Mouse (Mus musculus): ENCODE measurements around the gene 1190007I07Rik. TPM values are rescaled to one million over a fixed set of nuclear protein-coding genes. Genes with fewer than 3 reads are reported as not detected.

1190007I07Rik gene
- 45.1 and 54.3 TPM in 2 replicates for polyA plus RNA-seq (2016; fragmentation: Nextera tagmentation; extraction: Ambion mirVana)

DNA sequence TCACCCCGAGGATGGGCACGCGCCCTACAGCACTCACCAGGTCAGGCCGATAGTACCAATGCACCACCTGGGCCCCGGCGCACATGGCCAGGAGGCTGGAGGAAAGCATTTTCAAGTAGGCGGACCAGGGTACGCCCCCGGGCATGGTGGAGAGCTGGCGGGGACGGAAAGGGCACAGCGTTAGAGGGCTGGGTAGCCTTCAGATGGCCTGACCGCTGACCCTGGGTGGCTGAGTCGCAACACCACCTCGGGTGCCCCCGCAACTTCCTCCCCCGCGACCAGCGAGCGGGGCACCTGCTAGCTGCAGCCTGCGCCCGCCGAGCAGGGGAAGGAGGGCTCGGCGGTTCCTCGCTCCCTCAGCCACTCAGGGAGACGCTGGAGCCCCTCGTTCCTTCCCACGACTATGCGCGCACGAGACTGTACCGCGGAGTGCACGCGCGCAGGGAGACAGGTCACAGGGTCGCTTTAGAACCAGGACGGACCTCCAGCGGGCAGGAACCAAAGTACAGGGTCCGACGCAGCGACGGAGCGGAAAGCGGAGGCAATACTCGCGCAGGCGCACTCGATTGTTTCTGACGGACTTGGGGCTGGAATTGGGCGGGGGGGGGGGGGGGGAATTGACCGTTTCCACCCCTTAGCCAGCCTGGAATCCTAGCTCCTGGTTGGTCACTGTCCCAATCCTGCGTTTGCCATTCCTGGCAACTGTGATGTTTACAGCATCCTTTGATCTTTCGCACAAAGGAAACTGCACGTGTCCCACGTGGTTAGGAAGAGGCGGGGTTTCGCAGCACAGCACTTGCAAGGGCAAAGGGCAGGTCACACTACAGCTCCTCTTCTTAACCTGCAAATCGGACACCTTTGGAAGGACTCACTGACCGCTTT is at the start of gene 1190007I07Rik:
Gene 1190007I07Rik (minus strand): TSS at position 558 of the 882 bp plus-strand sequence.
- H3K4me1 ChIP-seq (replicated peaks): peaks cover 5% of the 10 kb centered on the region; the same call in 1 of the 2 replicates
- peaks cover 6% of the 10 kb centered on the region; the same call in 1 of the 2 replicates for H3K36me3 ChIP-seq
- peak within 1 kb of the TSS; percentile 62 for H3K4me2 ChIP-seq
- peak; percentile 77 for ATAC-seq (ENCODE audit: insufficient number of reproducible peaks, insufficient read depth, low FRiP score, low TSS enrichment, low read depth)
- H3K4me3 ChIP-seq (replicated peaks): peak within 1 kb of the TSS; percentile 68
- peak within 1 kb of the TSS; percentile 72 for H3K9ac ChIP-seq (replicated peaks)
- peak within 1 kb of the TSS; percentile 81 for H3K27ac ChIP-seq
- H3K27me3 ChIP-seq: no peaks in the 10 kb centered on the region
- WGBS: under 1% methylated on average over 59 of the region's 61 CpGs
- no peaks in the 10 kb centered on the region for H3K9me3 ChIP-seq

DNA sequence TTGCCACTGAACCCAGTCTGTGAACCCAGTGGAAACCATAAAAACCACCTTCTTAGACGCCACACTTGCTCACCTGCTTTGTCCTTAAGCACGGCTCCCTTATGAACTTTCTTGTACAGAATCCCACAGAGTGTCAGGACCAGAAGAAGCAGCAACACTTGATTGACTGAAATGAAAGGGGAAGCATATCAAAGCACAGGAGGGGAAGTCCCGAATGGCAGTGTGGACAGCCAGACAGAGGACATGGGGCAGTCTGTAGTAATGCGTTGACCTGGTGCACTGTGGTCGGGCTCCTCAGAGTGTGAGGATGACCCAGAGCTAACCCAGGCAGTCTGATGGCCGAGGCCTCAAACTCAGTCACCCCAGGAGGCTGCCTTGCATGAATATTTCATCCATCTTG is 47.2 kb upstream of the 1190007I07Rik start:
- Histone ChIP-seq H3K4me3 (replicated peaks) (no peak overlapping the region), H3K9ac (replicated peaks) (no peak overlapping the region), H3K36me3 (peaks cover 4% of the 10 kb centered on the region; the same call in 1 of the 2 replicates), H3K4me1 (replicated peaks) (no peaks in the 10 kb centered on the region), H3K9me3 (no peaks in the 10 kb centered on the region), H3K27ac (no peak overlapping the region), H3K4me2 (no peak overlapping the region), H3K27me3 (no peaks in the 10 kb centered on the region)
- WGBS: 77% methylated on average over 6 of the region's 6 CpGs
- no peak for ATAC-seq (ENCODE audit: insufficient number of reproducible peaks, insufficient read depth, low FRiP score, low TSS enrichment, low read depth)

DNA sequence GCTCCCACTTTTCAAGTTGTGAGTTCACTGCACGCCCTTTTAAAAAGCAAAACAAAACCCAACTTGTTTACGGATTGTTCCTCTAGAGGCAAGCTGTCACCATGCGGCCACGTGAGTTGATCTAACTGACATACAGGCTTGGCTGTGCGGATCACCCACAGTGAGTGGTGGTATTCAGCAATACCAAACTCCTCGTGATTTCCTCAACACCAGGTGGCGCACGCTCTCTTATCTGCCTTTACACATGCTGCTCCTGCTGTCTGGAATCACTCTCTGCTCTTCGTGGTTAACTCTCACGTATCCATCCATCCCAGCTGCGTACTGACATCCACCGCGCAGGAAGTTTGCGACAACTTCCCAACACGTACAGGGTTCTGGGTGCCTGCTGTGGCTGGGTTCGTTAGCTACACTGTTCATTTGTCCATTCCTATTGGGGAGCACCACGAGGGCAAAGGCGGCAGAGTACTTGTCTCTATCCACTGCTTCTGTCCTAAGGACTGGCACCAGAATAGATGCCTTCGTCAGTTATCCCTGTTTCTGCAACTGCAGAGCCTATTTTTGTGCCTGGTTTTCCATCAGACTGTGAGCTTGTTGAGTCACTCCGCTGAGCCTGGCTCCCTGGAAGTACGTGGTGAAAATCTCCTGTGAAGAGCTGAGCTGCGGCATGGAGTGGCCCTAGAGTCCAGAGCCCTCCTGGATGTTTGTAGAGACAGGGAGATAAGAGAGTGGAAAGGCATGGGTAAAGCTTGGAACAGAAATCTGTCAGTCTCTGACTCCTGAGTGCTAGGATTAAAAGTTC is 43.6 kb upstream of the 1190007I07Rik start:
- ATAC-seq (ENCODE audit: insufficient number of reproducible peaks, insufficient read depth, low FRiP score, low TSS enrichment, low read depth): peak; percentile 86
- no peak overlapping the region for H3K27ac ChIP-seq
- peaks cover 4% of the 10 kb centered on the region; the same call in 1 of the 2 replicates for H3K36me3 ChIP-seq
- H3K4me1 ChIP-seq (replicated peaks): no peaks in the 10 kb centered on the region
- H3K9ac ChIP-seq (replicated peaks): 0 out of 2 replicates have a peak overlapping the region, but pooled peaks have one; percentile 4
- H3K4me3 ChIP-seq (replicated peaks): 0 out of 2 replicates have a peak overlapping the region, but pooled peaks have one; percentile 15
- H3K9me3 ChIP-seq: no peaks in the 10 kb centered on the region
- no peaks in the 10 kb centered on the region for H3K27me3 ChIP-seq
- H3K4me2 ChIP-seq: peak overlapping the region; percentile 45
- WGBS: 23% methylated on average over 22 of the region's 22 CpGs

DNA sequence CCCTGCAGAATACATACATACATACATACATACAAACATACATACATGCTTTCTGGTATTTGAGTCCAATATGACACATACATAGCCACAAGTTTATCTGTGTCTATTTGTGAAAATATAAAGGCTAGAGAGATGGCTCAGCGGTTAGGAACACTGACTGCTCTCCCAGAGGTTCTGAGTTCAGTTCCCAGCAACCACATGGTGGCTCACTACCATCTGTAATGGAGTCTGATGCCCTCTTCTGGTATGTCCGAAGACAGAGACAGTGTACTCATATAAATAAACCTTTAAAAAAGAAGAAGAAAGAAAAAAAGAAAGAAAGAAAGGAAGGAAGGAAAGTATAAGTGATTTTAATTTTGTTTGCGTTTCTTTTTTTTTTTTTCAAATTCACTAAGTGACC is 42.9 kb upstream of the 1190007I07Rik start:
- Histone ChIP-seq H3K36me3 (peaks cover 4% of the 10 kb centered on the region; the same call in 1 of the 2 replicates), H3K4me2 (no peak overlapping the region), H3K9me3 (no peaks in the 10 kb centered on the region), H3K27ac (no peak overlapping the region), H3K4me3 (replicated peaks) (no peak overlapping the region), H3K4me1 (replicated peaks) (no peaks in the 10 kb centered on the region), H3K9ac (replicated peaks) (no peak overlapping the region), H3K27me3 (no peaks in the 10 kb centered on the region)
- WGBS: 61% methylated on average over 3 of the region's 3 CpGs
- no peak for ATAC-seq (ENCODE audit: insufficient number of reproducible peaks, insufficient read depth, low FRiP score, low TSS enrichment, low read depth)

DNA sequence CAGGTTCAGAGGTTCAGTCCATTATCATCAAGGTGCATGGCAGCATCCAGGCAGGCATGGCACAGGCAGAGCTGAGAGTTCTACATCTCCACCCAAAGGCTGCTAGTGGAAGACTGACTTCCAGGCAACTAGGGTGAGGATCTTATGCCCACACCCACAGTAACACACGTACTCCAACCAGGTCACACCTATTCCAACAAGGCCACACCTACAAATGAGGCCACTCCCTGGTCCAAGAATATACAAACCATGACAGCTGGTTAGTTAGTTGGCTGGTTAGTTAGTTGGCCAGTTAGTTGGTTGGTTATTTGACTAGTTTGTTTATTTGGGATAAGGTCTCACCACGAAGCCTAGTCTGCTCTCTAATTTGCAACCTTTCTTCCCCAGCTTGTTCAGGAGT is 40.3 kb upstream of the 1190007I07Rik start:
- no peak overlapping the region for H3K9ac ChIP-seq (replicated peaks)
- ATAC-seq (ENCODE audit: insufficient number of reproducible peaks, insufficient read depth, low FRiP score, low TSS enrichment, low read depth): no peak
- no peak overlapping the region for H3K4me3 ChIP-seq (replicated peaks)
- H3K27ac ChIP-seq: no peak overlapping the region
- H3K9me3 ChIP-seq: no peaks in the 10 kb centered on the region
- no peaks in the 10 kb centered on the region for H3K4me1 ChIP-seq (replicated peaks)
- H3K36me3 ChIP-seq: no peaks in the 10 kb centered on the region
- no peak overlapping the region for H3K4me2 ChIP-seq
- 84% methylated on average over 2 of the region's 2 CpGs for WGBS
- H3K27me3 ChIP-seq: no peaks in the 10 kb centered on the region

DNA sequence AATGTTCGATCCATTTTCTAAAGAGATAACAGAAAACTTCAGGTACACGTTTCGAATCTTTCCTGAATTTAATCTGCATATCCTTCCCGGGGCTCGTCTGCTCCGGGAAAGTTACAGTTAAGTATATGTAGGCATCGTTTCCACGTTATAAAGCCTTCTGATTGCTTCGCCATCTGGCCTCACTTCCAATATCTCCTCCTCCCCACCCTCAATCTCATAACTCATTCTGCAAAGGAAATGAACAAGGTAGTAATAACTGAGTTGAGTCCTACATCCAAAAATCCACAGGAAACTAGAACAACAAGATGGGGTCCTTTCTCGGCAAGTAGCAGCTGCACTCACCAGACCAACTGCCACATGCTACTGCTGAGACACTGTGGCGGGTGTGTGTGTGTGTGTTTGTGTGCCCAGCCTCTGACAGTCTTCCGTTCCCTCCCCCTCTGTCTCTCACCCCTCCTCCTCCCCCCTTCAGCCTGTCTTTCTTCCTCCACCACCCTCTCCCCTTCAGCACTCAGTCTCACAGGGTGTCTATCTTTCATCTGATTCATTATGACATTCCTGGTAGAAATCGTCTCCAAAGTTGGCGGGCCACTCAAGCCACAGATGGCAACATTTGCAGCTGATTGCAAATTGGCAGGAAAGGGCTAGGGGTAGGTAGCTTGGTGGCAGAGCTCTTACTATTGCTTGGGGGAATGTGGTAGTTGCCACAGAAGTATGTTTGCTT is 39.4 kb upstream of the 1190007I07Rik start:
- no peak overlapping the region for H3K4me3 ChIP-seq (replicated peaks)
- no peak for ATAC-seq (ENCODE audit: insufficient number of reproducible peaks, insufficient read depth, low FRiP score, low TSS enrichment, low read depth)
- peak overlapping the region; percentile 23; the same call in 1 of the 2 replicates for H3K27ac ChIP-seq
- no peaks in the 10 kb centered on the region for H3K4me1 ChIP-seq (replicated peaks)
- WGBS: 67% methylated on average over 14 of the region's 14 CpGs
- H3K36me3 ChIP-seq: no peaks in the 10 kb centered on the region
- no peaks in the 10 kb centered on the region for H3K27me3 ChIP-seq
- H3K9me3 ChIP-seq: no peaks in the 10 kb centered on the region
- H3K4me2 ChIP-seq: no peak overlapping the region
- no peak overlapping the region for H3K9ac ChIP-seq (replicated peaks)

DNA sequence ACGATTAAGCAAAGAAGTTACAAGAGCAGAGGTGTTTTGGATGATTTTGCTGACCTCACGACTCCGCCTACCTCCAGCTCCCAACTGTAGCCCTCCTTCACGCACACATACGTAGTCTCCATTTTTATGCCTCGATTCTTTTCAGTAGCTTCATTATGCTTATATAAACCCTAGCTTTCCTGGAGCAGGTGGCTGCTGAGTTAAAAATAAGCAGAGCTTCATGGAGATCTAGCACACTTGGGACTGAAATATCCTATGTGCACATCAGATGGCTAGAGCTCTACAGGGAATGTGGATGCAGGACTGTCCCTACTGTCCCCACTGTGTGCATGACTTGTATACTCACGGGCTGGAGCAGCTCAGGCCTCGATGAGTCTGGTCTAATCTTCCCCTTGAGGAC is 38.8 kb upstream of the 1190007I07Rik start:
- no peak overlapping the region for H3K27ac ChIP-seq
- H3K9me3 ChIP-seq: no peaks in the 10 kb centered on the region
- 80% methylated on average over 8 of the region's 8 CpGs for WGBS
- H3K4me3 ChIP-seq (replicated peaks): no peak overlapping the region
- no peaks in the 10 kb centered on the region for H3K36me3 ChIP-seq
- H3K4me2 ChIP-seq: no peak overlapping the region
- no peaks in the 10 kb centered on the region for H3K27me3 ChIP-seq
- H3K9ac ChIP-seq (replicated peaks): no peak overlapping the region
- no peaks in the 10 kb centered on the region for H3K4me1 ChIP-seq (replicated peaks)
- no peak for ATAC-seq (ENCODE audit: insufficient number of reproducible peaks, insufficient read depth, low FRiP score, low TSS enrichment, low read depth)

DNA sequence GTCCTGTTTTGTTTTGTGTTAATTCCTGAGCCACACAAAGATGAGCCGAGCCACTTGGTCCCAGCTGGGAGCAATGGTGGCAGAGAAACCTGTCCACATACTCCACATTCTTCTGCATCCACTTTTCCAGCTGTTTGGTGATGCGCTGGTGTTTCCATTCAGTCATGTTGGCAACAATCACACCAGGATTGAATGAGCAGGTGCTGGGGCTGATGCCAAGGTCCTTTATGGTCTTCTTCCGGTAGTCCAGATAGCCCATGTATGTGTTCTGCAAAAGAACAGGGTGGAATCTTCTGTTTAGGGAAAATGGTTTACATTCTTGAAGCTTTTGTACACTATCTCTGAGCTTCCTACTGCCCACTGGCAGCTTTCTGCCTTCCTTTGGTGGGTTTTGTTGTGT is 31.6 kb upstream of the 1190007I07Rik start:
- no peak overlapping the region for H3K4me2 ChIP-seq
- no peak overlapping the region for H3K4me3 ChIP-seq (replicated peaks)
- H3K9me3 ChIP-seq: no peaks in the 10 kb centered on the region
- H3K27ac ChIP-seq: no peak overlapping the region
- H3K9ac ChIP-seq (replicated peaks): no peak overlapping the region
- WGBS: 91% methylated on average over 3 of the region's 3 CpGs
- H3K4me1 ChIP-seq (replicated peaks): no peaks in the 10 kb centered on the region
- no peaks in the 10 kb centered on the region for H3K27me3 ChIP-seq
- no peak for ATAC-seq (ENCODE audit: insufficient number of reproducible peaks, insufficient read depth, low FRiP score, low TSS enrichment, low read depth)
- peaks cover 25% of the 10 kb centered on the region for H3K36me3 ChIP-seq

DNA sequence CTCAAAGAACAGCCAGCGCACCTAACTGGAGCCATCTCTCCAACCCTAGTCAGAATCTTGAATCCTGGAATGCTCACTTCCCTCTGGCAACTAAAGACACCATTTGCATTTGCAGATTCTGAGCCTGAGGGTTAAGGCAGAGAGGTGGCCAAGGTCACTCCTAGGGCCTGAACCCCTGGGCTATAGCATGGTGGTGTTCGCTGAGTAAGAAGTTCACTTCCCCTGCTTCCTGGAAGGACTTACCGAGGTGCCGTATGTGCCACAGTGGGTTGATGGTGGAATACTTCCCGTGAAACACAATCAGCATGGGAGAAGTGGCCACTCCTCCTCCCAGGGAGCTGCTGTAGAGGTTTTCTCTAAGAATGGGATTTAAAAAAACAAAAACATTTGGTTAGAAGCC is 29.6 kb upstream of the 1190007I07Rik start:
- no peak overlapping the region for H3K4me3 ChIP-seq (replicated peaks)
- H3K9me3 ChIP-seq: no peaks in the 10 kb centered on the region
- no peak overlapping the region for H3K9ac ChIP-seq (replicated peaks)
- no peak overlapping the region for H3K4me2 ChIP-seq
- peaks cover 33% of the 10 kb centered on the region for H3K36me3 ChIP-seq
- H3K27me3 ChIP-seq: no peaks in the 10 kb centered on the region
- 72% methylated on average over 5 of the region's 5 CpGs for WGBS
- ATAC-seq (ENCODE audit: insufficient number of reproducible peaks, insufficient read depth, low FRiP score, low TSS enrichment, low read depth): no peak
- no peaks in the 10 kb centered on the region for H3K4me1 ChIP-seq (replicated peaks)
- H3K27ac ChIP-seq: no peak overlapping the region

DNA sequence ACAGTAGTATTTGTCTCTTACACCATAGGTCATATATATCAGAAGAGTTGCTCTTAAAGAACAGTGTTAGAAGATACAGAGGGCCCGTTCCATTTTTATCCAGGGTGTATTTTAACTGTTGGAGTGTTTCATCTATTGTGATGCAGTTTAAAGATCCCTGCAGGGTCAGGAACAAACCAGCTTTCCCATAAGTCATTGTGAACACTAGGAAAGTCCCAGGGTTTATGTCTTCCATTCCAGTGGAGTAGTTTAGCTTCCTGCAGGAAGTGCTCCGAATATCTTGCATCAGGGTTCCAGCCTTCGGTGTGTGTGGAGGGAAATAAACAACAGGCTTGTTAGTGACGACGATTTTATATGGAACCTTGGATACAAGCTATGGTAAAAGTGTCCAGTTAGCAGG is 28.2 kb upstream of the 1190007I07Rik start:
- Histone ChIP-seq H3K4me1 (replicated peaks) (no peaks in the 10 kb centered on the region), H3K27ac (no peak overlapping the region), H3K4me3 (replicated peaks) (no peak overlapping the region), H3K4me2 (no peak overlapping the region), H3K36me3 (peaks cover 46% of the 10 kb centered on the region), H3K27me3 (no peaks in the 10 kb centered on the region), H3K9me3 (no peaks in the 10 kb centered on the region), H3K9ac (replicated peaks) (no peak overlapping the region)
- no peak for ATAC-seq (ENCODE audit: insufficient number of reproducible peaks, insufficient read depth, low FRiP score, low TSS enrichment, low read depth)
- WGBS: 90% methylated on average over 5 of the region's 5 CpGs
